Mouse (Mus musculus) heart, postnatal 0 days (tissue): ENCODE results near the gene Sik3.

Source experiments
- CTCF ChIP-seq: IDR thresholded peaks from 2 replicates; pipeline ENCODE4 v1.5.1; 2016; ENCODE audit warnings: antibody characterized with exemption, control low read depth, low read depth
- EP300 ChIP-seq: IDR thresholded peaks from 2 replicates; pipeline ENCODE4 v1.6.1; 2016; ENCODE audit warnings: antibody characterized with exemption, low read depth

DNA sequence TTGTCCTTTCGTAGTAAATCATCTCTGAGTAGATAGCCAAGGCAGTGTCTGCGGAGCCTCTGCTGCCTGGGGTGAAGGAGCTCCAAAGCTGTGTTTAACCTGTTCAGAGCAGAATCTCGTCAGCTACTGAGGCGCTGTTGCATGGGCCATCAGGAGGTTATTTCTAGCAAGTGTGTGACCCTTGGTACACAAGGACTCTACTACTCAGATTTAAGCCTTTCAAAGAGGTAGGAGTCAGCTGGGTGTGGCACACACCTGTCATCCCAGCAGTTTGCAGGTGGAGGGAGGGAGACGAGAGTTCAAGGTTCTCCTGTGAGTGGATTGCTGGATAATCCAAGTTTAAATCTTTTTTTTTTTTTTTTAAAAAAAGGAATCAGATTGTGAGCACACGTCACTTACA, 7.4 kb downstream of the Sik3 start:
- TF ChIP-seq CTCF (no peak), EP300 (no peak)
